Mouse (Mus musculus): ENCODE data around the gene Bola1. TPM values are rescaled to one million over a fixed set of nuclear protein-coding genes. Genes with fewer than 3 reads are reported as not detected.

Bola1 gene
- polyA plus RNA-seq, 1 experiment from 2014 or later = 53.6 TPM

DNA sequence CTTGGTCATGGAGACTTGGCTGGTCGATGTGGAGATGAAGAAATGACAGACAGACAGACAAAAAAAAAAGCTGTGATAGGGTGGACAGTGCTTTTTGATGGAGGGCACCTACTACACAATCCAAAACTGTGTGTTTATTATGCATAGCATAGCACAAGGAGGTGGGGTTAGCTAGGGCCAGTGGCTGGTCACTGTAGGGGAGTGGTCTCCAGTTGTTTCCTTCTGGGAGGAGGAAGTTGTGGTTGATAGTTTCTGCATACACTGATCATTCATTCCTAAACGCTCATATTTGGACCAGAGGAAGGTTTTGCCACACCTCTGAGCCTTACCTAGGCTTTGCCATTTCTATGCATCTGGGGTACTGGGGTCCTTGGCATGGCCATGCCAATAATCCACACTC is 10.9 kb upstream of the Bola1 start:
- no peaks in the 10 kb centered on the region for H3K4me1 ChIP-seq (replicated peaks; ENCODE audit: control insufficient read depth, insufficient read depth)
- TF ChIP-seq CTCF (IDR thresholded peaks at IDR 0.05; ENCODE audit: low read depth) = no peak
- TF ChIP-seq EP300 (optimal IDR thresholded peaks at IDR 0.05) = no peak
- no peak overlapping the region for H3K4me2 ChIP-seq (replicated peaks; ENCODE audit: low read depth)
- H3K9ac ChIP-seq (ENCODE audit: low read length) = no peak overlapping the region
- DNase-seq (ENCODE audit: low spot score) = no peak
- H3K4me3 ChIP-seq (ENCODE audit: low read depth, low read length) = no peak overlapping the region
- no peaks in the 10 kb centered on the region for H3K36me3 ChIP-seq (ENCODE audit: control insufficient read depth, insufficient read depth, low read length)
- no peaks in the 10 kb centered on the region for H3K9me3 ChIP-seq (ENCODE audit: control insufficient read depth, low read length)
- WGBS = 58% methylated on average over 2 of the region's 2 CpGs
- no peaks in the 10 kb centered on the region for H3K27me3 ChIP-seq (ENCODE audit: control insufficient read depth, insufficient read depth, low read length)
- no peak for ATAC-seq (ENCODE audit: low FRiP score, low TSS enrichment)
- no peak overlapping the region for H3K27ac ChIP-seq (replicated peaks)

DNA sequence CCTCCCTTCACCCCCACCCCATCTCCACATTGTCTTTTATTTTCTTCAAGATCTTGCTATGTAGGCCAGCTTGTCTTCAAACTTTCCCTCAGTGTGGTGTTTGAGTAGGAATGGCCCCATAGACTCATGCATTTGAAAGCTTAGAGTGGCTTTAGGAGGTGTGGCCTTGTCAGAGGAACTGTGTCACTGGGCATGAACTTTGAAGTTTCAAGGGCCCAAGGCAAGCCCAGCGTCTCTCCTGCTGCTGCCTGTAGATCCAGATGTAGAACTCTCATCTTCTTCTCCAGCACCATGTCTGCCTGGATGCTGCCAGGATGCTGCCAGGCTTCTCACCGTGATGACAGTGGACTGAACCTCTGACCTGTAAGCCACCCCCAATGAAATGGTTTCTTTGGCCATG is 9.3 kb upstream of the Bola1 start:
- Histone ChIP-seq H3K4me2 (replicated peaks; ENCODE audit: low read depth) (no peak overlapping the region), H3K4me1 (replicated peaks; ENCODE audit: control insufficient read depth, insufficient read depth) (no peaks in the 10 kb centered on the region), H3K9me3 (ENCODE audit: control insufficient read depth, low read length) (no peaks in the 10 kb centered on the region), H3K27me3 (ENCODE audit: control insufficient read depth, insufficient read depth, low read length) (no peaks in the 10 kb centered on the region), H3K27ac (replicated peaks) (no peak overlapping the region), H3K36me3 (ENCODE audit: control insufficient read depth, insufficient read depth, low read length) (no peaks in the 10 kb centered on the region), H3K4me3 (ENCODE audit: low read depth, low read length) (no peak overlapping the region), H3K9ac (ENCODE audit: low read length) (no peak overlapping the region)
- ATAC-seq (ENCODE audit: low FRiP score, low TSS enrichment) (no peak), DNase-seq (ENCODE audit: low spot score) (no peak)
- WGBS = 60% methylated on average over 2 of the region's 2 CpGs
- TF ChIP-seq EP300 (optimal IDR thresholded peaks at IDR 0.05) = no peak
- TF ChIP-seq CTCF (IDR thresholded peaks at IDR 0.05; ENCODE audit: low read depth) = no peak

DNA sequence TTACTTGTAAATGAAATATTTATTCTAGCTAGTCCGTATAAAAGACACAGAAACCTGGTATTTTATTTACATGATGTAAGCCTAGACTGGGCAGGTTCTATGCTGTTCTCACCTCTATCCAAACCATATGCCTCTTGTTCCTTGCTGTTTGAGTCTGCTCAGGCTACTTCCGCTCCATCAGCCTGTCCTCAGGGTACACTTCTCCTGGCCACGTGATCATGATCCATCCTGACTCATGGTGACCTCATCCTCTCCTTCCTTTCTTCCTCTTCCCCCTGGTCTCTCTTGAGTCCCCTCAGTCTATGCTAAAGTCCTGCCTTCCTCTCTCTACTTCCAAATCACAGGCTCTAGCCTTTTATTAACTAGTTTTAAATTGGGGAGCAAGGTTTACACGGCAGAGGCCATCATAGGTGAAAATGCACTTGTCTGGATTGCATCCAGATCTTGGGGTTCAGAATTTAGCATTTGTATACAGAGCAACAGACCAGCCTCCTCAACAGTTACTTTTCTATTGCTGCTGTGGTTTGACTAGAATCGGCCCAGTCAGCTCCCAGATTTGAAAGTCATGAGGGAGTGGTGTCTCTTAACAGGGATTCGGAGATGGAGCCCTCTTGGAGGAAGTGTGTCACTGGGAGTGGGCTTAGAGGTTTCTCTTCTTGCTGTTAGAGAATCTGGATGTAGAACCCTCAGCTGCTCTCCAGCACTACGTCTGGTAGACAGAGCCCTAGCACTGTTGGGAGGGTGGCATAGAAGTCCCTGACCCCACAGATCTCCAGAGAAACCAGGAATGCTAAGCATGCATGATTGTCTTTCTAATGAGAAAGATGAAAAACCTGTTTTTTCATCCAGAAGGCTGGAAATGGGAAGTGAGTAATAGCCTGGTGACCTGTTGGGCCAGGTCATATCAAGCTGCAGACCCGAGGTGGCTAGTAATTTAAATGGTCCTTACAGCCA is 7.5 kb upstream of the Bola1 start:
- ATAC-seq (ENCODE audit: low FRiP score, low TSS enrichment) = peak; percentile 46
- Histone ChIP-seq H3K4me2 (replicated peaks; ENCODE audit: low read depth) (no peak overlapping the region), H3K36me3 (ENCODE audit: control insufficient read depth, insufficient read depth, low read length) (no peaks in the 10 kb centered on the region), H3K27me3 (ENCODE audit: control insufficient read depth, insufficient read depth, low read length) (no peaks in the 10 kb centered on the region), H3K9me3 (ENCODE audit: control insufficient read depth, low read length) (no peaks in the 10 kb centered on the region), H3K4me3 (ENCODE audit: low read depth, low read length) (no peak overlapping the region), H3K9ac (ENCODE audit: low read length) (no peak overlapping the region), H3K27ac (replicated peaks) (no peak overlapping the region), H3K4me1 (replicated peaks; ENCODE audit: control insufficient read depth, insufficient read depth) (0 out of 2 replicates have a peak, but pooled peaks cover 5% of the 10 kb centered on the region)
- WGBS = 57% methylated on average over 8 of the region's 8 CpGs
- TF ChIP-seq EP300 (optimal IDR thresholded peaks at IDR 0.05) = no peak
- TF ChIP-seq CTCF (IDR thresholded peaks at IDR 0.05; ENCODE audit: low read depth) = no peak
- no peak for DNase-seq (ENCODE audit: low spot score)

DNA sequence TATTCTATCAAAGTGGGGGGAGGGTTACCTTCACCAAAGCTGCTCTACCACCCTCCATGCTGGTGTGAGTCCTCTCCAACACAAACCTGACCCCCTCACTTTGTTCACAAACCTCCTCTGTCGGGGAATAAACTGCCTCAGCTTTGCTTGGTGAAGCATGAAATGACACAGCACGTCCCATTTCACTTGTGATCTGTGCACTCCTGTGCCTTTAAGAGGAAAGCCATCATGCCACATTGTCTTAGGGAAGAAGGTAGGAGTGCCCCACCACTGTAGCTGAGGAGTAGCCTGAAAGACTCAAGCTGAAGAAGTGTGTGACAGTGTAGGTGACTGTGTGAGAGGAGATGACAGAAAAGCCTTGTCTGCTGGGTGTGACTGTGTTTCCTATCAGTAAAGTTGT is 5.9 kb upstream of the Bola1 start:
- DNase-seq (ENCODE audit: low spot score) = no peak
- TF ChIP-seq CTCF (IDR thresholded peaks at IDR 0.05; ENCODE audit: low read depth) (no peak), EP300 (optimal IDR thresholded peaks at IDR 0.05) (no peak)
- no peak overlapping the region for H3K9ac ChIP-seq (ENCODE audit: low read length)
- no peaks in the 10 kb centered on the region for H3K27me3 ChIP-seq (ENCODE audit: control insufficient read depth, insufficient read depth, low read length)
- H3K4me2 ChIP-seq (replicated peaks; ENCODE audit: low read depth) = no peak overlapping the region
- H3K4me3 ChIP-seq (ENCODE audit: low read depth, low read length) = no peak overlapping the region
- 0 out of 2 replicates have a peak, but pooled peaks cover 5% of the 10 kb centered on the region for H3K4me1 ChIP-seq (replicated peaks; ENCODE audit: control insufficient read depth, insufficient read depth)
- no peaks in the 10 kb centered on the region for H3K9me3 ChIP-seq (ENCODE audit: control insufficient read depth, low read length)
- H3K27ac ChIP-seq (replicated peaks) = no peak overlapping the region
- no peaks in the 10 kb centered on the region for H3K36me3 ChIP-seq (ENCODE audit: control insufficient read depth, insufficient read depth, low read length)
- no peak for ATAC-seq (ENCODE audit: low FRiP score, low TSS enrichment)
- WGBS = 31% methylated on average over 2 of the region's 2 CpGs

- DNase-seq (ENCODE audit: low spot score) = no peak
- H3K27ac ChIP-seq (replicated peaks) = no peak overlapping the region
- H3K9ac ChIP-seq (ENCODE audit: low read length) = no peak overlapping the region
- H3K27me3 ChIP-seq (ENCODE audit: control insufficient read depth, insufficient read depth, low read length) = no peaks in the 10 kb centered on the region
- H3K4me3 ChIP-seq (ENCODE audit: low read depth, low read length) = no peak overlapping the region
- no peaks in the 10 kb centered on the region for H3K9me3 ChIP-seq (ENCODE audit: control insufficient read depth, low read length)
- TF ChIP-seq EP300 (optimal IDR thresholded peaks at IDR 0.05) (no peak), CTCF (IDR thresholded peaks at IDR 0.05; ENCODE audit: low read depth) (no peak)
- ATAC-seq (ENCODE audit: low FRiP score, low TSS enrichment) = no peak
- no peaks in the 10 kb centered on the region for H3K36me3 ChIP-seq (ENCODE audit: control insufficient read depth, insufficient read depth, low read length)
- H3K4me2 ChIP-seq (replicated peaks; ENCODE audit: low read depth) = peak overlapping the region; percentile 8; the same call in 1 of the 2 replicates
- 75% methylated on average over 4 of the region's 4 CpGs for WGBS
- 0 out of 2 replicates have a peak, but pooled peaks cover 5% of the 10 kb centered on the region for H3K4me1 ChIP-seq (replicated peaks; ENCODE audit: control insufficient read depth, insufficient read depth)
These were observed 3.3 kb upstream of the Bola1 start for GRCm38 (mm10) chr3:96222774-96223173.

DNA sequence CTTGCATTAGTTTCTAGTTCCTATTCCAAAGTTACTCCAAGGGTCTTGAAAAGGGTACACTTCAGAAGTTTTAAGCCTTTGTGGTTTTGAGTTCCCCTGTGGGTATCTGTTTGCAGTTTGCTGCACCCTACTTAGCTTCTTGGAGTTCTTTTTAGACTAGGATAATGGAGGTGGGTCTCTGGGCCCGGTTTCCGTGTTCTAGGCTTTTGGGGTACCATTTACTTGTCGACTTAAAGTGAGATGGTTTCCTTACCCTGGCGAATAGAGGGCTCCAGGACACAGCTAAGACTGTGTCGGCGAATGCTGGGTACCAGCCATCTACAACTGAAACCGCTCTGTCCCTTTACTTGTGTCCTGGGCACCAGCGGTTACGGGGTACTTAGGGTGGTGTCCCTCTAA is 2.1 kb upstream of the Bola1 start:
- DNase-seq (ENCODE audit: low spot score) (no peak), ATAC-seq (ENCODE audit: low FRiP score, low TSS enrichment) (no peak)
- no peaks in the 10 kb centered on the region for H3K27me3 ChIP-seq (ENCODE audit: control insufficient read depth, insufficient read depth, low read length)
- TF ChIP-seq EP300 (optimal IDR thresholded peaks at IDR 0.05) (no peak), CTCF (IDR thresholded peaks at IDR 0.05; ENCODE audit: low read depth) (no peak)
- no peaks in the 10 kb centered on the region for H3K36me3 ChIP-seq (ENCODE audit: control insufficient read depth, insufficient read depth, low read length)
- peak overlapping the region; percentile 60 for H3K9ac ChIP-seq (ENCODE audit: low read length)
- no peaks in the 10 kb centered on the region for H3K9me3 ChIP-seq (ENCODE audit: control insufficient read depth, low read length)
- 20% methylated on average over 9 of the region's 9 CpGs for WGBS
- H3K4me2 ChIP-seq (replicated peaks; ENCODE audit: low read depth) = peak overlapping the region; percentile 69
- 0 out of 2 replicates have a peak, but pooled peaks cover 5% of the 10 kb centered on the region for H3K4me1 ChIP-seq (replicated peaks; ENCODE audit: control insufficient read depth, insufficient read depth)
- H3K4me3 ChIP-seq (ENCODE audit: low read depth, low read length) = peak overlapping the region; percentile 53
- H3K27ac ChIP-seq (replicated peaks) = peak overlapping the region; percentile 97

Measured in stomach, postnatal 0 days (tissue).